Mouse (Mus musculus): ENCODE results near the gene Csnk1g1.

Gene Csnk1g1

DNA sequence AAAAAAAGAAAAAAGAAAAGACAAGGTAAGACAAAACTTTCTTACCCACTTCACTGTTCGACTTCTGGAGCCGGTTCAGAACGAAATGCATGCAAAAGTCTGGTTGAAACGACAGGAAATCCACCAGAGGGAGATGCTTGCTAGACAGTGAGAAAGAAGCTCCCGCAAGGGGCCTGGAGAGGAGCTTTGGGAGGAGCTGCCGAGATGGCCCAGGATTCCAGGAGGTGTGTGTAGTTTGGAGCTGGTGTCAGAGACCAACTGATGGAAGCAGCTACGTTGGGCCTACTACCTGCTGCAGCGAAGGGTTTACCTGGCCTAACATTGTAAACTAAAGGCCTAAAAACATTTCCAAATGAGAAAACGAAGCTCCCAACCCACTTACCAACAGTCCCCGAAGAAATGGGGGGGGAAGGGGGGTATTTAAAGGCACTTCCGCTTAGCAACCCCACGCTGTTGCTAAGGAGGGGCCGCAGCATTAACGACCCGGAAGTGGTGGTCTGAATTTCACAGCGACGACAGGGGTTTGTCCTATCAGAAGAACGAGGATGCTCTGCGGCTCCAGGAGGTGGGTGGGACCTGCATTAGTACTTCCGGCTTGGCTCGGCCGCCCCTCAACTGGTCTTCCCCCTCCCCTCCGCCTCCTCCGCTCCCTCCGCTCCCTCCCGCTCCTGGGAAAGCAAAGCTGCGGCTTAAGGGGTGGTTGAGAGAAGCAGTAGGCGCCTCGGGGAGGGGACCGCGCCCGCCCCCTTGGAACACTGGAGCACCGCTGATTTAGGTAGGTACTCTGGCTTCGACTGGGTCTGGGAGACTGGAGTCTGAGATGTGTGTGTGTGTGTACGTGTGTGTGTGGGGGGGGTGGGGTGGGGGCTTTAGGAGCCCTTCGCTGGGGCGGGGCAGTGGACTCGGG, at the start of gene Csnk1g1, which contains the start of gene Trip4:
Gene Csnk1g1, plus strand, starts transcription at position 531 of the 907 bp plus-strand sequence.
Gene Trip4, minus strand, starts transcription at position 401 of the 907 bp plus-strand sequence.
- DNase-seq (ENCODE audit: low read depth) = peak; percentile 95

DNA sequence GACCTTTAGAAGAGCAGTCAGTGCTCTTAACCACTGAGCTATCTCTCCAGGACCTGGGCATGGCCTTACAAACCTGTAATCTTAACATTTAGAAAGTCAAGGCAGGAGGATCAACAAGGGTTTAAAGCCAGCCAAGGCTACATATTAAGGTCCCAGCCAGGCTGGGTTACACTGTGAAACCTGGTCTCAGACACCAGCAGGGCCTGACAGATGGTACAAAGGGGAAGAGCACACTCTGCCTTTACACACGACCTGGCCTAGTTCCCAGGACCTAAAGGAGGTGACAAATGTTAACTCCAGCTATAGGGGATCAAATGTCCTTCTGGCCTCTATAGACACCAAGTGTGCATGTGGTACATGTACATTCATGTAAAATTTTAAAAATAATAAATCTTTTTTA, 49.1 kb upstream of the Csnk1g1 start:
- DNase-seq (ENCODE audit: low read depth) = no peak

DNA sequence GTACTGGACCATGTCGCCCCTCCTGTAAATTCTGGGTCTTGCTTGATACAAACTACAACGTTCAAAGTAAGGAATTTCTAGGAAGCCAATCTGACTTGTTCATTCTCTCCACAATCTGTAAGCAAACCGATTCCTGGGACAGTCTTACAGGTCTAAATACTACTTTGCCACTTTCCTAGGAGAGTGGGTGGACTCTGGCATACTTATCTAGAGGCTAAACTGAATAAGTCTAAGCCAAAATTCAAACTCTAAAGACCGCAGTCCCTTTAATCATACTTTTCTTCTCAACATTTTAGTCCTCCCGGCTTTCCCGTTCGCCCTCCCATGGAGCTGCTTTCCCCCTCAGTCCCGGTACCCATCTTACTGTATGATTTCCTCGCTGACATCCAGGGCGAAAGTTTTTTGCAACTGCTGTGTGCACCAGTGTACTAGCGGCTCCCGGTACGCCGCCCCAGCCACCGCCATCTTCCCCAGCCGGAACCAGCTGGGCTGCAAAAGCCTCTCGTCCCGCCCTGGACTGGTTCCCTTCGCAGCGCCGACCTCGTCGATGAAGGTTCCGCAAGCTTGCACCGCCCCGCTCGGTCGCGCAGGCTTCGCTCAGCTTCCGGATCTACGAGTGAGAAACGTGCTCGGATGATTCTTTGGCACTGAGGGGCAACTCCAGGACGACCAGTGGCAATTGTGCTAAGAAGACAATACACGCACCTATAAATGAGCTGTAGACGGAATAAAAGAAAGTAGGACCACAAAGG, 24.0 kb upstream of the Csnk1g1 start:
- DNase-seq (ENCODE audit: low read depth) = peak; percentile 81

DNA sequence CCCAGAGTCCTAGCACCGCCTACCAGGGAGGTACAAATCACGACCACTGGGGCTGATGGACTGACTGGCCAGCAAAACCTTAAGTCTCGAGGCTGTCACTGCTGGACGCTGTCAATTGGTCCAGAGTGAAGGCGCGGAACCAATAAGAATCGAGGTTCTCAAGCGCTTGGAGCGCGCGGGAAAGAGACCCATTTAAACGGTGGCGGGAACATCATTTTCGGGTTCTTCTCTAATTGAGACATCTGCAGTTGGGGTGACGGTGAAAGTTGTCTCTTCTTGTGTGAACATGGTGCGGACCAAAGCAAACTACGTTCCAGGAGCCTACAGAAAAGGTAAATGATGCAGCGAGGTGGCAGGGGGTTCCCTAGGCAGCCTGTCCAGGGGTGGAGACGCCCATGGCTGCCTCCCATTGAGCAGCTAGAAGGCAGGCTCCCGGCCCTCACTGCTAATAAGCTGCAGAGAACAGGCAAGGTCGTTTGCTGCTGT, 18.5 kb upstream of the Csnk1g1 start, which contains the start of gene Pclaf:
Gene Pclaf, plus strand, starts transcription at position 95 of the 486 bp plus-strand sequence.
- peak; percentile 54 for DNase-seq (ENCODE audit: low read depth)

DNA sequence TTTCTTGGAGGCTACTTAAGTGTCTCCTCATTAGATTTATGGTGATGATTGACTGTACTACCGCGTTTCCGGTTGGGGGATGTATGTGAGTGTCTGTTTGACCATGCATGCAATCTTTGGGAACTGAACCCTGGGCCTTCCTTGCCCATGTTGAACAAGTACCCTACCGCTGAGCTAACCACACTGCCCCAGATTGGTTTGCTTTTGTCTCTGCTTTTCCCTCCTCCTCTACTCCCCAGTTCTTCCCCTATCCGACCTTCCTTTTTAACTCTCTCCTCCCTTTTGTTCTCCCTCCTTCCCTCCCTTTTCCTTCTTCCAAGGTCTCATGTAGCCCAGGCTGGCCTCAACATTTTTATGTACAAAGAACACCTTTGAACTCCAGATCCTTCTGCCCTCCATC, 17.6 kb upstream of the Csnk1g1 start:
- no peak for DNase-seq (ENCODE audit: low read depth)

DNA sequence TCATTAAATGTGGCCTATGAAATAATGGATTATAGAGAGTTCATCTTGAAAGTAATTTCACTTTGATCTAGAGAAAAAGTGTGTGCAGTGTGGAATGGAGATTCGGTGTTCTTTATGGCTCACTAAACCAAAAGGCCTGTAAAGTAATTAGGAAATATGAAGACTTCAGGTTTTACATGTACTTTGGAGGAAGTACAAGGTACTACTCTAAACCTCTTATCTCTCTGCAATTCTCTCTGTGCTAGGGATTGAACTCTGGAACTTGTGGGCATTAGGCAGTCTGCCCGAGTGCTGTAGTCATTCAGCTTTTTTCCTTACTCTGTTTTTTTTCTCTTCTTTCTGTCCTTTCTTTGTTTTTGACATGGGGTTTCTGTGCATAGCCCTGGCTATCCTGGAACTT, 11.7 kb upstream of the Csnk1g1 start:
- no peak for DNase-seq (ENCODE audit: low read depth)

GRCm38 (mm10) chr9:65902879-65903278, 5.8 kb upstream of the Csnk1g1 start:
- no peak for DNase-seq (ENCODE audit: low read depth)

GRCm38 (mm10) chr9:65903419-65903818, 5.3 kb upstream of the Csnk1g1 start:
- no peak for DNase-seq (ENCODE audit: low read depth)

DNA sequence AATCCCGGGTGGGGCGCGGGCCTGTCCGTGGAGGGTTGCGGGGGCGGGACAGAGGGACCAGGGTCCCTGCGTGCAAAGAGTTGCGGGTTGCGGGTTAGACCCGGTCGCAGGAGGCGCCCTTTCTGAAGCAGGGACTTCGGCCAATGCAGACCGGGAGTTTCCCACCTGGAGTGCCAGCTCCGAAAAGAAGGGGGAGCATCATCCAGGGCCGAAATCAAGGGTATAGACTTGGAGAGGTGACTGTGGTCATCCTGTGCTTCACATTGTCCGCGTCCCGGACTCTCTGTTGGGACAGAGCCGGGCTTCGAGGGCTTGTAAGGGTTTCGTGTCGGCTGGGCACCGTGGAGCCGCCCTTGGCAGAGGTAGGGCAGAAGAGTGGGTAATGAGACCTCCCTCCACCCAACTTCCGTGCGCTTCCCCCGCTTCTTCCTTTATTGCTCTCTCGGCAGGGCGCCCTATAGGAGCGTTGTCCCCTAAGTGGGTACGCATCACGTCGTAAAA, 627 bp downstream of the Csnk1g1 start:
- peak; percentile 25 for DNase-seq (ENCODE audit: low read depth)

- no peak for DNase-seq (ENCODE audit: low read depth)
Observed at GRCm38 (mm10) chr9:65909837-65910236, 1.1 kb downstream of the Csnk1g1 start.

GRCm38 (mm10) chr9:65913976-65914375, 5.3 kb downstream of the Csnk1g1 start:
- no peak for DNase-seq (ENCODE audit: low read depth)

DNA sequence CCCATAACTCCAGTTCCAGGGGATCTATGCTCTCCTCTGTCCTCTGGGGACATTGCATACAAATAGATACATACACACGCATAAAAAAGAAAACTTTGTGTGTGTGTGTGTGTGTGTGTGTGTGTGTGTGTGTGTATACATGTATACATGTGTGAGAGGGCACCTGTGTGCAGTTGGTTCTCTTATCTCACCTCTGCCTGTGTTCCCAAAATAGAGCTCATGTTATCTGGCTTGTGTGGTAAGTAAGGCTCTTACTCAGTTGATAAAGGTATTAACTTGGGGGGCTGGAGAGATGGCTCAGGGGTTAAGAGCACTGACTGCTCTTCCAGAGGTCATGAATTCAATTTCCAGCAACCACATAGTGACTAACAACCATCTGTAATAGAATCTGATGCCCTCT, 8.3 kb downstream of the Csnk1g1 start:
- no peak for DNase-seq (ENCODE audit: low read depth)

DNA sequence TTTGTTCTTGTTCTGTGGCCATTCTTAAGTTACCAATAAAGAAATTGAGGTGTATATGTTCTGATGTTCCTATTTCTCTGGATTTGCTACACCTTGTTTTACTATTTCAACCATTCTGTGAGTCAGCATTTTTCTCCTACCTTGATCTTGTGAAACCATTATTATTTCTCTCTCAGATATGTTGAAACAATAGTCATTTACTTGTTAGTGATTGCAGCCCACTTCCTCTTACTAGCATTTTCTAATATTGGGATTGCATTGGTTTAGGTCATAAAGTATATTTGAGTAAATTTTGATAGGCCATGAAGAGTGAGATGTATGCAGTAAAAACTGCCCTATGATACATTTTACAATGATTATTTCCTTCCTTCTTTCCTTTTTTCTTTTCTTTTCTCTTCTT, 19.7 kb downstream of the Csnk1g1 start:
- DNase-seq (ENCODE audit: low read depth) = no peak

- no peak for DNase-seq (ENCODE audit: low read depth)
Observed at GRCm38 (mm10) chr9:65929826-65930225, 21.1 kb downstream of the Csnk1g1 start.

DNA sequence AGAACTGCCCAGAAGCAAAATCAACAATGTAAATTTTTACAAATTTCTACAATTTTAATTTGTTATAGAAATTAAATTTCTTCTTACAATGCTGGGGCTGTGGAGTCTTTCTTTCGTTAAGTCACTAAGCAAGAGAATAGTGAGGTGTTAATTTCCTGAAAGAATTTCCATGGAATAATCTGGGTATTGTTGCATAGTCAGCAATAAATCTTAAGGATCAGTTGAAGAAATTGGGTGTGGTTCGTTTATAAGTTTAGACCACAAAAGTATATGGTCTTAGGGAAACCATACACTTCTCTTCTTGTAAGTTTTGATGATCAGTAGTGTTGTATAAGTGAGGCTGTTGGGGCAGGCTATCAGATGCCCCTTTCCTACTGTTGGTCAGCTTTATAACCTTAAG, 28.8 kb downstream of the Csnk1g1 start:
- no peak for DNase-seq (ENCODE audit: low read depth)

- DNase-seq (ENCODE audit: low read depth) = no peak
Observed at GRCm38 (mm10) chr9:65951082-65951587, 42.4 kb downstream of the Csnk1g1 start.

DNA sequence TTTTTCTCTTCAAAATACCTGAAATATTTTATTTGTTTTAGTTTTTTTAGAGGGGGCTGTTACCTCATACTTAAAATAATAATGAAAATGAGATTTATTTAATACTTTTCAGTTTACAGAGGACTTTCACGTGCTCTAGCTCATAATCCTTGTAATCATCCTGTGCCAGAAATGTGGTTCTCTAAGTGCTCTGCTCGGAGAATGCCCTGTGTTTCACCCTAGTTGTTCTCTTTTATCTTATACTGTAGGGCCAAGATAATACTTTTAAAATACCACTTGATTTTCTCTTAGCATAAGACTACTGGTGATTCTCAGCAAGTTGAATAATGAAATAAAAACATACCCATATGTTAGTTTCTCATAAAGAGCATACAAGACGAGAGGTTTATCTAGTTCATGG, 61.3 kb downstream of the Csnk1g1 start:
- DNase-seq (ENCODE audit: low read depth) = no peak

- DNase-seq (ENCODE audit: low read depth) = no peak
Observed at GRCm38 (mm10) chr9:65973206-65973605, 64.5 kb downstream of the Csnk1g1 start.

DNA sequence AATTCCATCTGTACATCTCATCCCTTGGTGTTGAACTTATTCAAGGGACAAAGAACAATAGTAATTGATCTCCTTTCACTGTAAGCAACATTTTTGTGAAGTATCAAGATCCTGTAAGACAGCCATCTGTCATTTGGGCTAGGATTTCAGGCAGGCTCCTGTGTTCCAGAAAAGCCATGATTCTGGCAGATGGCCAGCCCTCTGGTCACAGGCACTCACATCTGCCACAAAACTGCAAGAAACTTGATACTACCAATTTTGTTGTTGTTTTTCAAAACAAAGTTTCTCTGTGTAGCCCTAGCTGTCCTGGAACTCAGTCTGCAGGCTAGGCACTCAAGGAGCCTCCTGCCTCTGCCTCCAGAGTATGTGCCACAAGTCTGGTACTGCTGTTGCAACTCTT, 67.2 kb downstream of the Csnk1g1 start:
- DNase-seq (ENCODE audit: low read depth) = no peak

DNA sequence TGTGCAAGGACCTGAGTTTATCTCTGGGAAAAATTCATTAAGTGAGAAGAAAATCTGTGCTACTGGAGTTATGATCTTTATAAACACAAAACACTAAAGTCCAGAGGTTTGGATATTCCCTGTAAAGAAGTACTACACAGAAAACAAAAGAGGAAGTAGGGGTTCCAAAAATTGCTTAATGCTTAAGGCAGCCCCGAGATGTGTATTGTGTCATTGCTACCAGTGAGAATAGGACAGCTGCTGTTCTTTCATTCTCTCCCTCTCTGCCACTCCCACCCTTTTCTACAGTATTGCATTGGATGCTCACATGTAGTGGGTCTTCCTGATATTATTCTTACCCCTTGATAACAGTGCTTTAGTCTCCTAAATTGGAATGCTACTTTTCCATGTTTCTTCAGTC, 74.1 kb downstream of the Csnk1g1 start:
- DNase-seq (ENCODE audit: low read depth) = no peak

GRCm38 (mm10) chr9:65987021-65987420, 78.3 kb downstream of the Csnk1g1 start:
- no peak for DNase-seq (ENCODE audit: low read depth)

- no peak for DNase-seq (ENCODE audit: low read depth)
Observed at GRCm38 (mm10) chr9:65995603-65996376, 87.1 kb downstream of the Csnk1g1 start.
